Mouse (Mus musculus) liver, postnatal 0 days (tissue): ENCODE data around the gene Per2. TPM values are rescaled to one million over a fixed set of nuclear protein-coding genes. Genes with fewer than 3 reads are reported as not detected.
A peak's percentile ranks its signal among the peaks of the same experiment; 100 is the strongest.

Experiments
- ATAC-seq: fragments of 200-750 bp; cut with Nextera tagmentation; 2 replicates; pipeline ENCODE4 v1.8.0; 2017; ENCODE audit warnings: mild to moderate bottlenecking, moderate library complexity
- DNase-seq: peaks from one replicate; pipeline ENCODE4 v3.0.0-alpha.2; 2016
- H3K27ac ChIP-seq: fragments of 300-500 bp; sonication (generic); 2 replicates; pipeline ENCODE4 v1.5.1; 2014; ENCODE audit warnings: antibody characterized with exemption, moderate library complexity, mild to moderate bottlenecking, low read depth
- H3K27me3 ChIP-seq: fragments of 300-500 bp; sonication (generic); 2 replicates; pipeline ENCODE4 v1.6.1; 2014; ENCODE audit warnings: low read length, control low read depth, mixed read lengths; ENCODE audit not compliant: insufficient read depth
- H3K36me3 ChIP-seq: fragments of 300-500 bp; sonication (generic); replicated peaks from 2 replicates; pipeline ENCODE4 v1.6.1; 2014; ENCODE audit warnings: mild to moderate bottlenecking, control low read depth, low read length, moderate library complexity, mixed read lengths; ENCODE audit not compliant: insufficient read depth
- H3K4me1 ChIP-seq: fragments of 300-500 bp; sonication (generic); 2 replicates; pipeline ENCODE4 v1.6.1; 2014; ENCODE audit warnings: antibody characterized with exemption, mild to moderate bottlenecking, control low read depth; ENCODE audit not compliant: insufficient read depth
- H3K4me2 ChIP-seq: fragments of 300-500 bp; sonication (generic); 2 replicates; pipeline ENCODE4 v1.6.1; 2014; ENCODE audit warnings: low read depth, mild to moderate bottlenecking, low read length, moderate library complexity, mixed read lengths
- H3K4me3 ChIP-seq: fragments of 300-500 bp; sonication (generic); 2 replicates; pipeline ENCODE4 v1.5.1; 2014; ENCODE audit warnings: low read depth, low read length
- H3K9ac ChIP-seq: fragments of 300-500 bp; sonication (generic); replicated peaks from 2 replicates; pipeline ENCODE4 v1.6.1; 2014; ENCODE audit warnings: mild to moderate bottlenecking, moderate library complexity
- H3K9me3 ChIP-seq: fragments of 300-500 bp; sonication (generic); 2 replicates; pipeline ENCODE4 v1.6.1; 2016; ENCODE audit warnings: mild to moderate bottlenecking, control low read depth, low read length, mixed read lengths
- CTCF ChIP-seq: sonication (generic); IDR thresholded peaks from 2 replicates; pipeline ENCODE4 v1.5.1; 2016; ENCODE audit warnings: antibody characterized with exemption, low read depth
- EP300 ChIP-seq: IDR thresholded peaks from 2 replicates; pipeline ENCODE4 v1.6.1; 2016; ENCODE audit warnings: antibody characterized with exemption, low read depth, mild to moderate bottlenecking
- WGBS: fragments of 180-500 bp; shearing (Covaris S2); extraction: QIAGEN DNeasy Blood & Tissue Kit; methylation state at CpG from one replicate; pipeline ENCODE4 v1.1.7; 2014; ENCODE audit not compliant: insufficient replicate concordance; 5-methylcytosine and 5-hydroxymethylcytosine counted together
- polyA plus RNA-seq: library from polyadenylated mRNA; unstranded; fragments of >200 nt; fragmentation: Nextera tagmentation; extraction: Ambion mirVana; gene quantifications from 2 replicates; pipeline ENCODE4 v1.2.1, GENCODE M21; 2015

Per2 gene
- polyA plus RNA-seq, 1 experiment from 2014 or later = 2.5 TPM

DNA sequence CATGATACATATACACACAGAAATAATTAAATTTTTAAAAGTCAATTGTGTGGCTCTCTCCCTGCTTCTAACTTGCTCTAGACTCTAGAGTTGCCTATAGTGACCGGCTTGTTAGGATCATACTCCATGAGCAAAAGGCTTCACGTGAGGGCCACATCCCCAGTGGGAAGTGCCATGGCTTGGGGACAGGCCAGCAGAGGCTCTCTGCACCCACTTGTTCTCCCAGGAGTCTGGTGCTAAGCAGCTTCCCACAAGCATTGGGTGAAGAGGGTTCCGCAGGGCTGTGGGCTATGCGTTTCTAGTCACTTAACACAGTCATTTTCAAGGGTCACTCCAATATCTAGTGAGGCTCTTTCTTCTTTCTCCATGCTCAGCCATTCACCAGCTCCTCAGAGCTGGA lies 2.0 kb downstream of the Per2 start:
- Histone ChIP-seq H3K4me3 (no peak overlapping the region), H3K27ac (peak overlapping the region; percentile 95), H3K36me3 (no peaks in the 10 kb centered on the region), H3K9ac (0 out of 2 replicates have a peak overlapping the region, but pooled peaks have one; percentile 17), H3K27me3 (no peaks in the 10 kb centered on the region), H3K4me2 (peak overlapping the region; percentile 90), H3K4me1 (peaks cover 71% of the 10 kb centered on the region), H3K9me3 (no peaks in the 10 kb centered on the region)
- 74% methylated on average over 4 of the region's 4 CpGs for WGBS
- ATAC-seq = no peak
- TF ChIP-seq EP300 (no peak), CTCF (no peak)
- DNase-seq = no peak

DNA sequence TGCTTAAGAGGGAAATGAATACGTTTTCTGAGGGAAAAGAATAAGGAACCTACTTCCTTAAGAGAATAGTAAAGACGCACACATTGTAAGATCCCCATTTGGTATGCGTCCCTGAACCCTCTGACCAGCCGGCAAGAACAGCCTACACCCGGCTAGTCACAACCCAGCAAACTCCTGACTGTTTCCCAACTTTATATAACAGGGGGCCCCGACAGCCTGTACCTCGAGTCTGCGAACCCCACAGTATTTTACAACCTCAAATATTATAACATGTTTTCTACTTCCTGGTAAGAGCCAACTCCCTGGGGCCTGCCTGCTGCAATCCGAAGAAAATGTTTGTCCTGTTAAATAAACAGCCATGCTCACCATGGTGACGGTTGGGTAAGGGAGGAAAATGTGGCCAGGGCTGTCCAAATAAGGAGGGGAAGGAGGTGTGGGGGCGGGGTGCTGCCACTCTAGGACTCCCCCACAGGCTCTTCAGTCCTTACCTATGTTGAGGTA lies 2.8 kb downstream of the Per2 start:
- ATAC-seq (peak; percentile 20), DNase-seq (peak; percentile 81)
- H3K4me1 ChIP-seq = peaks cover 72% of the 10 kb centered on the region
- peak overlapping the region; percentile 37 for H3K9ac ChIP-seq
- no peaks in the 10 kb centered on the region for H3K27me3 ChIP-seq
- H3K4me2 ChIP-seq = peak overlapping the region; percentile 90
- no peaks in the 10 kb centered on the region for H3K9me3 ChIP-seq
- peak overlapping the region; percentile 95 for H3K27ac ChIP-seq
- no peak overlapping the region; the same call in 1 of the 2 replicates for H3K4me3 ChIP-seq
- 15% methylated on average over 11 of the region's 11 CpGs for WGBS
- no peaks in the 10 kb centered on the region; the same call in 1 of the 2 replicates for H3K36me3 ChIP-seq
- TF ChIP-seq CTCF (no peak), EP300 (no peak; the same call in 1 of the 2 replicates)

DNA sequence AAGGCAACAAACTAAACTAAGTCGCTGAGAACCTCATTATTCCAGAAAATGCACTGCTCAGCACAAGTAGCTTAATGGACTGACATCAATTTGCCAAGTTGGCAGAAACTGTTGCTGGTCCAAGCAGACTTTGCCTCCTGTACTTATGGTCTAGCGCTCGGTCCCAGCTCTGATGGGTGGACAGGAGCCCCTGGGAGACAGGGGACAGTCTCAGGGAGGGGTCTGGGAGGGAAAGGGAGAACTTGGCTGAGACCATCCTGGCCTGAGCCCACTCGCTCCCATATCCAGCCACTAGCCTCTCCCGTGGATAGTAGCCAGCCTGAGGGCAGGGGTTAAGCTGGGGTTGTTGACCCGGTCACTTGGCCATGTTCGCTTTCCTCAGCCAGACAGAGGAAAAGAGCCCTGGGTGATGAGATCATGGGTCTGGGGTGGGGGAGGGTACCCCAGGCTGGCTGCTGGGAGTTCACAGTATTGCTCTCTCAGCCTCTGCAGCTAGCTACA lies 3.4 kb downstream of the Per2 start:
- Histone ChIP-seq H3K4me2 (peak overlapping the region; percentile 90), H3K36me3 (no peaks in the 10 kb centered on the region; the same call in 1 of the 2 replicates), H3K4me1 (peaks cover 72% of the 10 kb centered on the region), H3K27me3 (no peaks in the 10 kb centered on the region), H3K27ac (peak overlapping the region; percentile 95), H3K9me3 (no peaks in the 10 kb centered on the region), H3K4me3 (no peak overlapping the region; the same call in 1 of the 2 replicates), H3K9ac (peak overlapping the region; percentile 55)
- TF ChIP-seq EP300 (peak; percentile 29; the same call in 1 of the 2 replicates), CTCF (no peak)
- DNase-seq (peak; percentile 83), ATAC-seq (peak; percentile 40)
- WGBS = 59% methylated on average over 7 of the region's 7 CpGs

DNA sequence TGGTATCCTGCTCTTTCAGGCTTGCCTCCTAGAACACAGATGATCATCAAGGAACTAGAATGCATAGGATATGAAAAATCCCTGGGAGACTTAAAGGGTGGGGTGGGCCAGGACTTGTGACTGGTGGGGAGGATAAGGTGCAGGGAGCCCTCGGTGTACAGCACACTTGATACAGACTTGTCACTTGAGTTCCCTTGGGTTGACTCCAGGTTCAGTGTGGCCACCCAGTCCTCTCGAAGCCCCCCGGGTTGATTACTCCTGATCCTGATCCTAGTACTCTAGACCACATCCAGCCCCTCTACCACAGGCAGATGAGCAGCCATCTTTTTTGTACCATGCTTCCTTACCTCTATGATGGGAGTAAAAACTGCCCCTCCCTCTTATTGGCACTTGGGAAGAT lies 4.2 kb downstream of the Per2 start:
- 74% methylated on average over 3 of the region's 3 CpGs for WGBS
- ATAC-seq = no peak
- Histone ChIP-seq H3K27ac (peak overlapping the region; percentile 95), H3K9ac (0 out of 2 replicates have a peak overlapping the region, but pooled peaks have one; percentile 55), H3K9me3 (no peaks in the 10 kb centered on the region), H3K27me3 (no peaks in the 10 kb centered on the region), H3K4me1 (peaks cover 67% of the 10 kb centered on the region), H3K36me3 (peaks cover 6% of the 10 kb centered on the region; the same call in 1 of the 2 replicates), H3K4me2 (peak overlapping the region; percentile 90), H3K4me3 (no peak overlapping the region)
- TF ChIP-seq CTCF = no peak
- no peak for TF ChIP-seq EP300
- peak; percentile 13 for DNase-seq

DNA sequence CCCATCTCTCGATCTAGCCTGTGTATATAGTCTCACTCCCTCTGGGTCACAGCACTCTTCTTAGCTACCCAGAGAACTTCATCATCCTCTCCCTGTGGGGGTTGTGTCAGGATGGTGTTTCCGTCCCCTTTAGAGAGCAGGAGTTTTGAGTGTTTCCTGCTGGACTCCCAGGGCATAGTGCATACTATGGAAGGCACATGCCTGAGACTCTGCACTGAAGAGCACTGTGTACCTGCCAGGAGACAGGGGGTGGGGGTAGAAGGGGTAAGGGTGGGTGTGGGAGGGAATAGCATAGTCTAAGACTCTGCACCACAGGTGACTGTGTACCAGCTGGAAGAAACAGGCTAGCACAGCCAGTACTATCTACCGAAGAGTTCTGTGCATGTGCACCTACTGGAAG lies 4.8 kb downstream of the Per2 start:
- peak overlapping the region; percentile 24 for H3K4me2 ChIP-seq
- ATAC-seq (no peak), DNase-seq (no peak)

DNA sequence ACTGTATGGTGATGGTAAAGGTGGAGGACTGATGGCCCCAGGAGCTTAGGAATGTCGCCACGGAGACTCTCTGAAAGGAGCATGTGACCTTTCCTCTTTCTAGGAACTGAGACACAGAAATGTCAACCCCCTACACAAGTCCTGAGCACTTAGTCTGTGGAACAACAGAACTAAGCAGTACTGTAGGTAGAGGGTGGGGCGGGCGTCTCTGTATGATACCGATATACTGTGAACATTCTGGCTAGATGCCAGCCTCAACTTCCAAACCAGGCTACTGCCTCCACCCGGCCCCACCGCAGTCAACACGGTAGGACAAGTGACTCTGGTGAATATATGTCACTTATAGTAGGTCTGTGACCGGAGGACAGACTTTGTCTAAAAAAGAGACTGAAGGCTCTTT lies 5.2 kb downstream of the Per2 start:
- H3K4me1 ChIP-seq = peaks cover 71% of the 10 kb centered on the region
- DNase-seq = peak; percentile 59
- peak; percentile 12; the same call in 1 of the 2 replicates for ATAC-seq
- H3K27ac ChIP-seq = peak overlapping the region; percentile 95
- H3K27me3 ChIP-seq = no peaks in the 10 kb centered on the region
- peaks cover 13% of the 10 kb centered on the region for H3K36me3 ChIP-seq
- no peaks in the 10 kb centered on the region for H3K9me3 ChIP-seq
- TF ChIP-seq EP300 (no peak), CTCF (no peak)
- WGBS = 57% methylated on average over 9 of the region's 9 CpGs
- H3K4me3 ChIP-seq = no peak overlapping the region
- H3K4me2 ChIP-seq = peak overlapping the region; percentile 24
- peak overlapping the region; percentile 48 for H3K9ac ChIP-seq

More for the DNA sequence above, 4.8 kb downstream of the Per2 start:
- no peak overlapping the region for H3K4me3 ChIP-seq
- H3K4me1 ChIP-seq = peaks cover 67% of the 10 kb centered on the region
- WGBS = 50% methylated on average over 3 of the region's 3 CpGs
- TF ChIP-seq EP300 (no peak), CTCF (no peak)
- H3K9me3 ChIP-seq = no peaks in the 10 kb centered on the region
- H3K9ac ChIP-seq = peak overlapping the region; percentile 48
- no peaks in the 10 kb centered on the region for H3K27me3 ChIP-seq
- H3K36me3 ChIP-seq = peaks cover 9% of the 10 kb centered on the region
- peak overlapping the region; percentile 95 for H3K27ac ChIP-seq
